11 mouse cellular contexts compared by ENCODE assay signal in genomic region chr2:32734933-32735332, GRCm38 (mm10). TPM values are rescaled to one million over a fixed set of nuclear protein-coding genes. Genes with fewer than 3 reads are reported as not detected.
DNase-seq lines count a peak whose midpoint lies in the region; ATAC-seq and TF ChIP-seq lines count a peak whose summit lies in the region.
"Had no signal": no experiment of that assay in that cellular context is flagged by ENCODE, and none has a peak within 500 bp of the region (broad histone marks: within the 10 kb centered on the region; RNA-seq: fewer than 3 reads in every experiment).

No protein-coding gene starts in this region.

- H3K4me3 ChIP-seq in hindbrain, embryonic 10.5 days, result no peak overlapping the region
- H3K4me3 ChIP-seq in hindbrain, embryonic 16.5 days (ENCODE audit: low read length), result no peak overlapping the region
- no peak overlapping the region for H3K4me3 ChIP-seq in kidney, embryonic 14.5 days (ENCODE audit: low read length)
- no peak overlapping the region for H3K4me3 ChIP-seq in lung, embryonic 14.5 days (ENCODE audit: low read depth, low read length)
- H3K4me3 ChIP-seq in forebrain, postnatal 0 days (ENCODE audit: low read depth, low read length), result no peak overlapping the region

- H3K9ac ChIP-seq in hindbrain, embryonic 16.5 days (ENCODE audit: low read depth, low read length), result no peak overlapping the region
- no peak overlapping the region for H3K9ac ChIP-seq in kidney, embryonic 14.5 days (ENCODE audit: low read depth, low read length)
- H3K9ac ChIP-seq in lung, embryonic 14.5 days, result no peak overlapping the region
- no peak overlapping the region for H3K9ac ChIP-seq in forebrain, postnatal 0 days

- TF ChIP-seq CTCF in lung, embryonic 14.5 days (IDR thresholded peaks at IDR 0.05; ENCODE audit: low read depth), result no peak
- TF ChIP-seq CTCF in forebrain, postnatal 0 days (IDR thresholded peaks at IDR 0.05; ENCODE audit: low read depth), result no peak

- H3K4me1 ChIP-seq in hindbrain, embryonic 10.5 days (replicated peaks), result peaks cover 42% of the 10 kb centered on the region
- H3K4me1 ChIP-seq in hindbrain, embryonic 16.5 days (ENCODE audit: control insufficient read depth, insufficient read depth, low read depth, low read length), result no peaks in the 10 kb centered on the region
- H3K4me1 ChIP-seq in kidney, embryonic 14.5 days (ENCODE audit: control insufficient read depth, insufficient read depth, low read length), result peaks cover 26% of the 10 kb centered on the region
- peaks cover 9% of the 10 kb centered on the region; the same call in 1 of the 2 replicates for H3K4me1 ChIP-seq in lung, embryonic 14.5 days (ENCODE audit: insufficient read depth)
- H3K4me1 ChIP-seq in forebrain, postnatal 0 days (ENCODE audit: insufficient read depth), result peaks cover 3% of the 10 kb centered on the region; the same call in 1 of the 2 replicates

- no peak for ATAC-seq in hindbrain, embryonic 16.5 days
- no peak for ATAC-seq in kidney, embryonic 14.5 days (ENCODE audit: low FRiP score, low TSS enrichment)
- peak; percentile 43; the same call in 1 of the 2 replicates for ATAC-seq in lung, embryonic 14.5 days (ENCODE audit: insufficient read depth)
- no peak for ATAC-seq in forebrain, postnatal 0 days

- H3K27me3 ChIP-seq in hindbrain, embryonic 10.5 days (ENCODE audit: insufficient read depth, poor library complexity, severe bottlenecking), result peaks cover 8% of the 10 kb centered on the region
- no peaks in the 10 kb centered on the region for H3K27me3 ChIP-seq in hindbrain, embryonic 16.5 days (replicated peaks; ENCODE audit: control insufficient read depth, insufficient read depth, low read length)
- H3K27me3 ChIP-seq in kidney, embryonic 14.5 days (ENCODE audit: control insufficient read depth, insufficient read depth, low read length), result no peaks in the 10 kb centered on the region
- H3K27me3 ChIP-seq in lung, embryonic 14.5 days (ENCODE audit: insufficient read depth, low read length), result no peaks in the 10 kb centered on the region
- H3K27me3 ChIP-seq in forebrain, postnatal 0 days (ENCODE audit: insufficient read depth, low read length), result no peaks in the 10 kb centered on the region
- H3K27me3 ChIP-seq: CH12.LX had no signal

- no peak overlapping the region for H3K4me2 ChIP-seq in hindbrain, embryonic 16.5 days (ENCODE audit: low read length)
- no peak overlapping the region for H3K4me2 ChIP-seq in kidney, embryonic 14.5 days (replicated peaks; ENCODE audit: low read depth, low read length)
- H3K4me2 ChIP-seq in lung, embryonic 14.5 days, result peak overlapping the region; percentile 32; the same call in 1 of the 2 replicates
- H3K4me2 ChIP-seq in forebrain, postnatal 0 days (ENCODE audit: low read depth), result no peak overlapping the region
- H3K4me2 ChIP-seq: midbrain, embryonic 11.5 days had no signal

- peak; percentile 17 for DNase-seq in hindbrain, embryonic 10.5 days (ENCODE audit: low spot score)
- peak; percentile 78 to 93 for DNase-seq in heart, adult 18-20 months
- peak; percentile 68 for DNase-seq in lung, embryonic 14.5 days
- DNase-seq in retina, postnatal 1 day, result no peak
- no peak for DNase-seq in forebrain, postnatal 0 days
- no peak for DNase-seq in urinary bladder, postnatal 25 days (ENCODE audit: low spot score)
- DNase-seq: thymus, postnatal 25 days had no signal

- WGBS in hindbrain, embryonic 10.5 days, result 61% methylated on average over 4 of the region's 4 CpGs
- WGBS in hindbrain, embryonic 16.5 days, result 52% methylated on average over 4 of the region's 4 CpGs
- WGBS in kidney, embryonic 14.5 days, result 48% methylated on average over 4 of the region's 4 CpGs
- 43% methylated on average over 4 of the region's 4 CpGs for WGBS in lung, embryonic 14.5 days
- WGBS in forebrain, postnatal 0 days, result 68% methylated on average over 4 of the region's 4 CpGs

- no peaks in the 10 kb centered on the region for H3K9me3 ChIP-seq in hindbrain, embryonic 10.5 days
- no peaks in the 10 kb centered on the region for H3K9me3 ChIP-seq in hindbrain, embryonic 16.5 days (ENCODE audit: control insufficient read depth, low read length)
- H3K9me3 ChIP-seq in kidney, embryonic 14.5 days (ENCODE audit: control insufficient read depth, low read length), result no peaks in the 10 kb centered on the region
- H3K9me3 ChIP-seq in lung, embryonic 14.5 days (ENCODE audit: low read depth, low read length), result no peaks in the 10 kb centered on the region
- no peaks in the 10 kb centered on the region for H3K9me3 ChIP-seq in forebrain, postnatal 0 days (ENCODE audit: low read length)

- peak overlapping the region; percentile 13 for H3K27ac ChIP-seq in hindbrain, embryonic 10.5 days
- H3K27ac ChIP-seq in hindbrain, embryonic 16.5 days (ENCODE audit: low read depth, low read length), result no peak overlapping the region
- peak overlapping the region; percentile 39; the same call in 1 of the 2 replicates for H3K27ac ChIP-seq in kidney, embryonic 14.5 days (ENCODE audit: low read depth, low read length)
- H3K27ac ChIP-seq in lung, embryonic 14.5 days (ENCODE audit: low read depth), result peak overlapping the region; percentile 67; the same call in 1 of the 2 replicates
- no peak overlapping the region for H3K27ac ChIP-seq in forebrain, postnatal 0 days (ENCODE audit: low read depth, low read length)

- H3K36me3 ChIP-seq in hindbrain, embryonic 10.5 days, result no peaks in the 10 kb centered on the region
- H3K36me3 ChIP-seq in hindbrain, embryonic 16.5 days (ENCODE audit: control insufficient read depth, insufficient read depth, low read length), result no peaks in the 10 kb centered on the region
- peaks cover 5% of the 10 kb centered on the region; the same call in 1 of the 2 replicates for H3K36me3 ChIP-seq in kidney, embryonic 14.5 days (ENCODE audit: control insufficient read depth, insufficient read depth, low read length)
- H3K36me3 ChIP-seq in lung, embryonic 14.5 days (ENCODE audit: insufficient read depth), result peaks cover 4% of the 10 kb centered on the region; the same call in 1 of the 2 replicates
- H3K36me3 ChIP-seq in forebrain, postnatal 0 days (ENCODE audit: insufficient read depth), result no peaks in the 10 kb centered on the region

RNA-seq across cellular contexts. Expression of gene 6330409D20Rik, which starts 5.9 kb away (rescaled TPM):
- polyA plus RNA-seq in hindbrain, embryonic 10.5 days (2016; fragmentation: Nextera tagmentation; extraction: Ambion mirVana), result 1.3 and 1.7 TPM in 2 replicates
- 2.6 and 3.4 TPM in 2 replicates for polyA plus RNA-seq in hindbrain, embryonic 16.5 days (2015; fragmentation: Nextera tagmentation; extraction: Ambion mirVana)
- total RNA-seq in heart, adult 18-20 months (2021), result not detected
- not detected in 2 replicates for polyA plus RNA-seq in kidney, embryonic 14.5 days (2014; fragmentation: Nextera tagmentation; extraction: Ambion mirVana)
- polyA plus RNA-seq in lung, embryonic 14.5 days (2014; fragmentation: Nextera tagmentation; extraction: Ambion mirVana), result 0.20 TPM in 1 of 2 replicates, not detected in the other
- 2.1 and 4.3 TPM in 2 replicates for total RNA-seq in forebrain, postnatal 0 days (2014; rRNA removed)
- 2.2 and 2.9 TPM in 2 replicates for polyA plus RNA-seq in forebrain, postnatal 0 days (2015; fragmentation: Nextera tagmentation; extraction: Ambion mirVana)
- total RNA-seq: CH12.LX had no signal

RNA-seq across cellular contexts. Expression of gene Sh2d3c, which starts 14.1 kb away (rescaled TPM):
- polyA plus RNA-seq in hindbrain, embryonic 10.5 days (2016; fragmentation: Nextera tagmentation; extraction: Ambion mirVana), result 27.6 and 39.1 TPM in 2 replicates
- 58.5 and 58.6 TPM in 2 replicates for polyA plus RNA-seq in hindbrain, embryonic 16.5 days (2015; fragmentation: Nextera tagmentation; extraction: Ambion mirVana)
- total RNA-seq in heart, adult 18-20 months (2021), result 10 to 100 TPM; 23.1 to 30.8 TPM
- polyA plus RNA-seq in kidney, embryonic 14.5 days (2014; fragmentation: Nextera tagmentation; extraction: Ambion mirVana), result 19.8 and 25.4 TPM in 2 replicates
- 37.6 and 38.8 TPM in 2 replicates for polyA plus RNA-seq in lung, embryonic 14.5 days (2014; fragmentation: Nextera tagmentation; extraction: Ambion mirVana)
- total RNA-seq in forebrain, postnatal 0 days (2014; rRNA removed), result 16.5 and 24.1 TPM in 2 replicates
- 41.3 and 48.9 TPM in 2 replicates for polyA plus RNA-seq in forebrain, postnatal 0 days (2015; fragmentation: Nextera tagmentation; extraction: Ambion mirVana)

RNA-seq across cellular contexts. Expression of gene Cdk9, which starts 22.1 kb away (rescaled TPM):
- polyA plus RNA-seq in hindbrain, embryonic 10.5 days (2016; fragmentation: Nextera tagmentation; extraction: Ambion mirVana), result 121 and 125 TPM in 2 replicates
- polyA plus RNA-seq in hindbrain, embryonic 16.5 days (2015; fragmentation: Nextera tagmentation; extraction: Ambion mirVana), result 63.6 and 69.4 TPM in 2 replicates
- 10 to 100 TPM; 22.4 to 24.1 TPM for total RNA-seq in heart, adult 18-20 months (2021)
- 105 and 106 TPM in 2 replicates for polyA plus RNA-seq in kidney, embryonic 14.5 days (2014; fragmentation: Nextera tagmentation; extraction: Ambion mirVana)
- 81.7 and 84.3 TPM in 2 replicates for polyA plus RNA-seq in lung, embryonic 14.5 days (2014; fragmentation: Nextera tagmentation; extraction: Ambion mirVana)
- 90.5 and 94.5 TPM in 2 replicates for total RNA-seq in forebrain, postnatal 0 days (2014; rRNA removed)
- polyA plus RNA-seq in forebrain, postnatal 0 days (2015; fragmentation: Nextera tagmentation; extraction: Ambion mirVana), result 66.5 and 67.5 TPM in 2 replicates

RNA-seq across cellular contexts. Expression of gene Tor2a, which starts 22.1 kb away (rescaled TPM):
- polyA plus RNA-seq in hindbrain, embryonic 10.5 days (2016; fragmentation: Nextera tagmentation; extraction: Ambion mirVana), result 56.9 and 61.6 TPM in 2 replicates
- 50.8 and 56.9 TPM in 2 replicates for polyA plus RNA-seq in hindbrain, embryonic 16.5 days (2015; fragmentation: Nextera tagmentation; extraction: Ambion mirVana)
- total RNA-seq in heart, adult 18-20 months (2021), result 1 to 10 TPM; 6.7 to 9.4 TPM
- polyA plus RNA-seq in kidney, embryonic 14.5 days (2014; fragmentation: Nextera tagmentation; extraction: Ambion mirVana), result 75.6 and 76.8 TPM in 2 replicates
- 66.2 and 71.0 TPM in 2 replicates for polyA plus RNA-seq in lung, embryonic 14.5 days (2014; fragmentation: Nextera tagmentation; extraction: Ambion mirVana)
- 51.4 and 54.3 TPM in 2 replicates for total RNA-seq in forebrain, postnatal 0 days (2014; rRNA removed)
- 40.7 and 44.8 TPM in 2 replicates for polyA plus RNA-seq in forebrain, postnatal 0 days (2015; fragmentation: Nextera tagmentation; extraction: Ambion mirVana)

RNA-seq across cellular contexts. Expression of gene Fpgs, which starts 31.0 kb away (rescaled TPM):
- polyA plus RNA-seq in hindbrain, embryonic 10.5 days (2016; fragmentation: Nextera tagmentation; extraction: Ambion mirVana), result 25.9 and 29.5 TPM in 2 replicates
- 20.2 and 20.9 TPM in 2 replicates for polyA plus RNA-seq in hindbrain, embryonic 16.5 days (2015; fragmentation: Nextera tagmentation; extraction: Ambion mirVana)
- 1 to 10 TPM; 4.4 to 5.0 TPM for total RNA-seq in heart, adult 18-20 months (2021)
- 27.1 and 33.2 TPM in 2 replicates for polyA plus RNA-seq in kidney, embryonic 14.5 days (2014; fragmentation: Nextera tagmentation; extraction: Ambion mirVana)
- 28.4 and 32.7 TPM in 2 replicates for polyA plus RNA-seq in lung, embryonic 14.5 days (2014; fragmentation: Nextera tagmentation; extraction: Ambion mirVana)
- 22.4 and 31.5 TPM in 2 replicates for total RNA-seq in forebrain, postnatal 0 days (2014; rRNA removed)
- polyA plus RNA-seq in forebrain, postnatal 0 days (2015; fragmentation: Nextera tagmentation; extraction: Ambion mirVana), result 20.7 and 22.0 TPM in 2 replicates

Comparison
In these comparisons a context has a peak if more than half of its experiments do, and no peak if none do; other contexts are left out.
1. H3K27ac ChIP-seq: peak in hindbrain, embryonic 10.5 days (single experiment), kidney, embryonic 14.5 days (single experiment) and lung, embryonic 14.5 days (single experiment); none in hindbrain, embryonic 16.5 days (single experiment) and forebrain, postnatal 0 days (single experiment).
2. DNase-seq: peak in hindbrain, embryonic 10.5 days (single experiment), heart, adult 18-20 months (2 of 2) and lung, embryonic 14.5 days (single experiment); none in retina, postnatal 1 day (single experiment), forebrain, postnatal 0 days (single experiment) and urinary bladder, postnatal 25 days (single experiment).